Mouse (Mus musculus) forebrain, embryonic 14.5 days (tissue): ENCODE measurements around the gene Slc19a2. TPM values are rescaled to one million over a fixed set of nuclear protein-coding genes. Genes with fewer than 3 reads are reported as not detected.

ENCODE experiments used
- ATAC-seq: fragments of 200-750 bp; cut with Nextera tagmentation; 2 replicates; pipeline ENCODE4 v1.8.0; 2017; ENCODE audit warnings: mild to moderate bottlenecking, moderate library complexity
- DNase-seq: peaks from one replicate; pipeline ENCODE4 v3.0.0-alpha.2; 2015; ENCODE audit warnings: low spot score
- H3K27ac ChIP-seq: fragments of 300-500 bp; sonication (generic); 2 replicates; pipeline ENCODE4 v1.5.1; 2014; ENCODE audit warnings: low read depth, mild to moderate bottlenecking, control low read depth, low read length, moderate library complexity
- H3K27me3 ChIP-seq: fragments of 300-500 bp; sonication (generic); replicated peaks from 2 replicates; pipeline ENCODE4 v1.6.1; 2014; ENCODE audit warnings: low read length, control low read depth, mixed read lengths; ENCODE audit not compliant: control insufficient read depth, insufficient read depth
- H3K36me3 ChIP-seq: fragments of 300-500 bp; sonication (generic); 2 replicates; pipeline ENCODE4 v1.6.1; 2014; ENCODE audit warnings: low read length, control low read depth; ENCODE audit not compliant: control insufficient read depth, insufficient read depth
- H3K4me1 ChIP-seq: fragments of 300-500 bp; sonication (generic); 2 replicates; pipeline ENCODE4 v1.6.1; 2014; ENCODE audit warnings: antibody characterized with exemption, low read length, control low read depth; ENCODE audit not compliant: control insufficient read depth, insufficient read depth
- H3K4me2 ChIP-seq: fragments of 300-500 bp; sonication (generic); 2 replicates; pipeline ENCODE4 v1.6.1; 2014; ENCODE audit warnings: mild to moderate bottlenecking, control low read depth, low read length
- H3K4me3 ChIP-seq: fragments of 300-500 bp; sonication (generic); 2 replicates; pipeline ENCODE4 v1.5.1; 2014; ENCODE audit warnings: low read depth, low read length, control low read depth
- H3K9ac ChIP-seq: fragments of 300-500 bp; sonication (generic); 2 replicates; pipeline ENCODE4 v1.6.1; 2014; ENCODE audit warnings: mild to moderate bottlenecking, low read length, control low read depth, moderate library complexity
- H3K9me3 ChIP-seq: fragments of 300-500 bp; sonication (generic); replicated peaks from 2 replicates; pipeline ENCODE4 v1.6.1; 2016; ENCODE audit warnings: low read length, control low read depth, mixed read lengths; ENCODE audit not compliant: control insufficient read depth
- WGBS: fragments of 180-500 bp; shearing (Covaris S2); extraction: QIAGEN DNeasy Blood & Tissue Kit; methylation state at CpG from one replicate; pipeline ENCODE4 v1.1.7; 2014; 5-methylcytosine and 5-hydroxymethylcytosine counted together
- polyA plus RNA-seq: library from polyadenylated mRNA; unstranded; fragments of >200 nt; fragmentation: Nextera tagmentation; extraction: Ambion mirVana; gene quantifications from 2 replicates; pipeline ENCODE4 v1.2.1, GENCODE M21; 2014

The Slc19a2 gene
- polyA plus RNA-seq, 1 experiment from 2014 or later, result 6.7 TPM

GRCm38 (mm10) chr1:164247442-164247841, 1.4 kb upstream of the Slc19a2 start:
- Histone ChIP-seq H3K27me3 (no peaks in the 10 kb centered on the region), H3K9ac (no peak overlapping the region), H3K27ac (no peak overlapping the region), H3K4me3 (no peak overlapping the region), H3K9me3 (no peaks in the 10 kb centered on the region), H3K4me2 (no peak overlapping the region), H3K4me1 (peaks cover 14% of the 10 kb centered on the region), H3K36me3 (no peaks in the 10 kb centered on the region)
- DNase-seq, result no peak
- no peak for ATAC-seq
- WGBS, result 36% methylated on average over 8 of the region's 8 CpGs

DNA sequence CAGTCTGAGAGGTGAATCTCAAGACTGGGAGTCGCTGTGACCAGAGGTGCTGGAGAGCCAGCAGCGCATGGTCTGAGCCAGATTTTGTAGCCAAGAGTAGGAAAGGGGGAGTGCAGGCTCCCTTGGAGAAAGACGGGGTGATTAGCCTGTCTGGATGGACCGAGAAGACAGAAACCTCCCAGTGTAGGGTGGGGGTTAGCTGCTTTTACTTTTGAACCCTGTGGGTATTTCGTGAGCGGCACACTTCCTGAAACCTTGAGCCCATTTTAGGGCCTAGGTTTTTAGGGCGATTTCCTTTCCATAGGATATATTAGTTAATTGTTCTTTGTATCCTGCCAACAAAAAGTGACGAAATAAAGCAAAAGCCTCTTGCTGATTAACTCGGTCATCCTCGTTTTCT, 875 bp upstream of the Slc19a2 start:
- Histone ChIP-seq H3K4me3 (peak overlapping the region; percentile 75), H3K9ac (peak overlapping the region; percentile 68), H3K9me3 (no peaks in the 10 kb centered on the region), H3K36me3 (no peaks in the 10 kb centered on the region), H3K27ac (no peak overlapping the region), H3K4me1 (peaks cover 14% of the 10 kb centered on the region), H3K27me3 (no peaks in the 10 kb centered on the region), H3K4me2 (peak overlapping the region; percentile 84)
- DNase-seq (peak; percentile 5), ATAC-seq (no peak)
- 8% methylated on average over 10 of the region's 10 CpGs for WGBS

GRCm38 (mm10) chr1:164249332-164249711, 476 bp downstream of the Slc19a2 start:
- H3K36me3 ChIP-seq, result no peaks in the 10 kb centered on the region
- H3K4me3 ChIP-seq, result peak overlapping the region; percentile 75
- H3K9me3 ChIP-seq, result no peaks in the 10 kb centered on the region
- no peak overlapping the region for H3K27ac ChIP-seq
- peak; percentile 49 for DNase-seq
- H3K9ac ChIP-seq, result peak overlapping the region; percentile 75
- H3K27me3 ChIP-seq, result no peaks in the 10 kb centered on the region
- WGBS, result under 1% methylated on average over 33 of the region's 33 CpGs
- H3K4me2 ChIP-seq, result peak overlapping the region; percentile 84
- peaks cover 14% of the 10 kb centered on the region for H3K4me1 ChIP-seq
- ATAC-seq, result no peak; the same call in 1 of the 2 replicates

- Histone ChIP-seq H3K4me1 (peaks cover 14% of the 10 kb centered on the region), H3K36me3 (no peaks in the 10 kb centered on the region), H3K27ac (no peak overlapping the region), H3K9ac (no peak overlapping the region; the same call in 1 of the 2 replicates), H3K9me3 (no peaks in the 10 kb centered on the region), H3K4me2 (peak overlapping the region; percentile 84), H3K4me3 (peak overlapping the region; percentile 75), H3K27me3 (no peaks in the 10 kb centered on the region)
- no peak for DNase-seq
- ATAC-seq, result no peak
- WGBS, result 69% methylated on average over 8 of the region's 8 CpGs
These were observed 1.7 kb downstream of the Slc19a2 start for GRCm38 (mm10) chr1:164250391-164251150.

- Histone ChIP-seq H3K27ac (no peak overlapping the region), H3K4me1 (peaks cover 14% of the 10 kb centered on the region), H3K27me3 (no peaks in the 10 kb centered on the region), H3K4me2 (no peak overlapping the region), H3K9ac (no peak overlapping the region), H3K9me3 (no peaks in the 10 kb centered on the region), H3K4me3 (no peak overlapping the region), H3K36me3 (no peaks in the 10 kb centered on the region)
- WGBS, result 79% methylated on average over 1 of the region's 1 CpGs
- no peak for DNase-seq
- no peak for ATAC-seq
These were observed 2.6 kb downstream of the Slc19a2 start for GRCm38 (mm10) chr1:164251438-164251837.

- peaks cover 14% of the 10 kb centered on the region for H3K4me1 ChIP-seq
- H3K9me3 ChIP-seq, result no peaks in the 10 kb centered on the region
- H3K27ac ChIP-seq, result no peak overlapping the region
- no peaks in the 10 kb centered on the region for H3K27me3 ChIP-seq
- no peak overlapping the region for H3K4me2 ChIP-seq
- H3K9ac ChIP-seq, result no peak overlapping the region
- no peak for DNase-seq
- H3K4me3 ChIP-seq, result no peak overlapping the region
- no peak for ATAC-seq
- WGBS, result 81% methylated on average over 5 of the region's 5 CpGs
- H3K36me3 ChIP-seq, result 0 out of 2 replicates have a peak, but pooled peaks cover 5% of the 10 kb centered on the region
These were observed 3.7 kb downstream of the Slc19a2 start for GRCm38 (mm10) chr1:164252551-164252950.

- DNase-seq, result no peak
- Histone ChIP-seq H3K4me3 (no peak overlapping the region), H3K36me3 (0 out of 2 replicates have a peak, but pooled peaks cover 5% of the 10 kb centered on the region), H3K9me3 (no peaks in the 10 kb centered on the region), H3K27me3 (no peaks in the 10 kb centered on the region), H3K27ac (no peak overlapping the region), H3K4me2 (no peak overlapping the region), H3K4me1 (peaks cover 7% of the 10 kb centered on the region; the same call in 1 of the 2 replicates), H3K9ac (no peak overlapping the region)
- no peak for ATAC-seq
- 82% methylated on average over 3 of the region's 3 CpGs for WGBS
These were observed 6.0 kb downstream of the Slc19a2 start for GRCm38 (mm10) chr1:164254836-164255235.

DNA sequence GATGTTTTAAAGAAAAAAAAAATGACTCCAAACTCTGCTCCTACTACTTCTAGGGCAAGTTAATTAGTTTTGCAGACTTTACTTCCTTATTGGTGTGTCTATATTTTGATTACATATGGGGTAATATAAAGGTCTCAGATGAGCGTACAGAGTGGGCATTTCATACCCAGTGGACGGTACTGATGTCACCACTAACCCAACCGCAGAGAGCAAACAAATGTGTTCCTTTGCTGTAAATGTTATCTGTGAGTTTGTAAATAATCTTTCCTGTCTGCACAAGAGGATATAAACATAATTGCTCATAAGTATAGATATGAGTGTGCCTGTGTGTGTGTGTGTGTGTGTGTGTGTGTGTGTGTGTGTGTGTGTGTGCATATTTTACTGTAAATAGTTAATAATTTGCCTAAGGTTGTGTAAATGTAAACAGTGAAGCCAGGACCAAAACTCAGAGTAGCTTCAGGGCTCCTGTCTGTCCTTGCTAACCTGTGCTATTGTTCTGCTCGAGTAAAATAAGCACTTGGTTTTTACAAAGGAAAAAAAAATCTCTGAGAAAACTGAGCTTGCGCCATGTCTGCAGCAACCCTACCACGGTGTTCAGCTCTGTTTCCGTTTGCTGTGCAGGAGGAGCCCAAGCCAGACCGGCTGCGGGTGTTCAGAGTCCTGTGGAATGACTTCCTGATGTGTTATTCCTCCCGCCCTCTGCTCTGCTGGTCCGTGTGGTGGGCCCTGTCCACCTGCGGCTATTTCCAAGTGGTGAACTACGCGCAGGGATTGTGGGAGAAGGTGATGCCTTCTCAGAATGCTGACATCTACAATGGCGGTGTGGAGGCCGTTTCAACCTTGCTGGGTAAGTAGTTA, 11.6 kb downstream of the Slc19a2 start:
- Histone ChIP-seq H3K27ac (no peak overlapping the region), H3K4me2 (no peak overlapping the region), H3K9me3 (no peaks in the 10 kb centered on the region), H3K27me3 (no peaks in the 10 kb centered on the region), H3K4me3 (no peak overlapping the region), H3K9ac (no peak overlapping the region), H3K36me3 (peaks cover 16% of the 10 kb centered on the region; the same call in 1 of the 2 replicates), H3K4me1 (no peaks in the 10 kb centered on the region)
- ATAC-seq, result no peak
- DNase-seq, result no peak
- WGBS, result 89% methylated on average over 16 of the region's 16 CpGs
